Mouse (Mus musculus) urinary bladder, postnatal 14 days (tissue): Measurements from ENCODE around the gene Vash1.
A peak's percentile ranks its signal among the peaks of the same experiment; 100 is the strongest.

ENCODE experiments used
- DNase-seq: peaks from one replicate; pipeline ENCODE4 v3.0.0; 2021; ENCODE audit warnings: low spot score

Gene Vash1

DNA sequence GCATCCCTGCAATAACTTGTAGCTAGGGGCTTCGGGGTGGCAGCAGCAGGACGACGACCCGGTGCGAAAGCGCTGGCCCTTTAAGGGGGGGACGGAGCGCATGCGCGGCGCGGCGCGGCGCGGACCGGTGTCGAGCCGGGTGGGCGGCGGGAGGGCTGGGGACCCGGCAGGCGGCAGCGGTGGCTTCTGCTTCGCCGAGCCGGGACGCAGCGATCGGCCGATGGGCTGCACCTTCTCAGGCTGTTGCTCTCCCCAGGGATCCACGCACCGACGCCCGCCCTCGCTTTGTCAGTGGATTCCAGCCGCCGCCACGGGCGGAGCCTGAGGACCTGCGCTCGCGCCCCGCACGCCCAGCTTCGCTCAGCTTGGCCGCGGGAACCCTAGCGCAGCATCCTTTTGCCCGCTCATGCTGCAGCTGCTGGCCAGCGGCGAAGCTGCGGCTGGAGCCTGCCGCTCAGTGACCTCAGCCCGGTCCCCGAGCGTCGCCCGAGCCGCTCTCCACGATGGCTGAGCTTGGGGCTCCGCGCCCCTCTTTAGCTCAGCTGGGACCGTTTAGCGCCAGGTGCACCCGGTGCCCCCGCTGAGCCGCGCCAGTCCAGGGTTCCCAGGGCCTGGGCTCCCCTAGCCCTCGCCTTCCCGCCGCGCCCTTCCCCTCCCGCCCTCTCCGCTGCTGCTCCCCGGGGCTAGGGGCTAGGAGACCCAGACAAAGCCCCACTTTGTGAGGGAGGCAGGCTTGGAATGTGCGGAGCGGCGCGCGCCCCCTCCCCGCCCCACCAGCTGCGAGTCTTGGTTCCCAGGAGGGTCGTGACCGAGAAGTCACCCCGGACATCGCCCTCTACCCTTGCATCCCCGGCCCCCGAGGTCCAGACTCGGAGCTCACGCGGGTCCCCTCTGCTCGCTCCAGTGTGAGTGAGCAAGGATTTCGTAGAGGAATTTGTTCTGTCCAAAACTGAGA is at the start of gene Vash1:
Gene Vash1 (plus strand): TSS at position 110 of the 955 bp plus-strand sequence.
- peak; percentile 50 for DNase-seq

DNA sequence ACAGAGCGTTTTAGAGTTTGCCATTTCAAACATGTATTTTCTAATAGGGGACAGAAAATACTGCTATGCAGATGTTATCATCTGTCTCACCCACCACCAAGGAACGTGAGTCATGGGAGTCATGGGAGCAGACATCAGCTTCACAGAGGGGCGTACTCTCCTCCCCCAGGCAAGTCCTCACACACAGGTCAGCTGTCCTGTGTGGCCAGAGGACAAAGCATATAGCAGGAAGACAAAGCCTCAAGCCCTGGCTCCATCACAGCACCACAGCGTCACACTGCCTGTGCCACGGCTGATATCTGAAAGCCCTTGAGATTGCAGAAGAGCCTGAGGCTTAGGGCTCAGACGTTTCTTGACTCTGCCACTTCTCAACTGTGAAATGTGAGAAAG is 49.7 kb upstream of the Vash1 start:
- DNase-seq = no peak

DNA sequence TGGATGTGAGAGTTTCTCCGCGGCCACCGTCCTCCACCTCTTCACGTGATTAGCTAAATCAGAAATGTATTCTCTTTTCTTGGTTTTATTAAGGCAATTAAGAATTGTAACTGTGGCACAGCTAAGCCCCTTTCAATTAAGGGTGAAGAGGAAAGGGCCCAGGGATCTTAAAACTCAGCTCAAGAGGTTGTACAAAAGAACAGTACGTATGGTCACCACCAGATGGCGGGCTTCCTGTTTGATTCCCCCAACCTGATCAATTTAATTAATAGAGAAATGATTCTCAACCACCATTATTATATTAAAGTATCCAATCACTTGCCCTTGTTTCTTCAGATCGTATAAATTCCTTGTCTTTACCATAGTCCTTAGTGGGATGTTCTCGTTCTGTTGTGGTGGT is 36.7 kb upstream of the Vash1 start:
- no peak for DNase-seq

DNA sequence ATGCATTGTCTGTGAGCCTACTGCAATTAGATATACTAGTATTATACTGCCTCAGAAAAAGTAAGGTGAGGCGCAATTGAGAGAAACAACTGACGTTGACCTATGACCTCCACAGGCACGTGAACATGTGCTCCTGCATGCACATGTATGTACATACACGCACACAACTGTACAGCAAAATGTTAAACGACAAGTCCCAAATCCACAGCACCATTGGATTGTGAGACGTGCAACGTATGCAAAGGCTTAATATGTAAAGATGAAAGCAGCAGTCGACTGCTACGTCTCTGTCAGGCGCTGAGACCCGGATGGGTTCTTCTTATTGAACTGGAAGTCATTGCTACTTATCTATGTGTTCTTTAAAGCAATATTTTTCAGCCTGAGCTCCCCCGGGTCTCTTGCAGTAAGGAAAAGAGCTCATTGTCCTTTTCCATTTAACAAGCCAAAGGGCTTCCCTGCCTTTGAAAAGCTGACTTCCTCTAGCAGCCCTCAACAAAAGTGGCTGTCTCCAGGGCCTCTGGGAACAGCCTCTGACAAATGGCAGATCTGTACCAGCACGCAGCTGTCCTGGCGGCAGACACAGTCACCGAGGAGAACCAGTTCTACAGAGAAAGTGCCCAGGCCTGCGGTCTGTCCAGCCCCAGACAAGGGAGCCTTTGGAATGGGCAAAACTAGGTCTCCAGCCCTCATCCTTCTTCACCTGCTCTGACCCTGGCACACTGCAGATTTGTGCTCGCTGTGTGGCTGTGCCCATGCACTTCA is 33.8 kb upstream of the Vash1 start:
- DNase-seq = no peak

DNA sequence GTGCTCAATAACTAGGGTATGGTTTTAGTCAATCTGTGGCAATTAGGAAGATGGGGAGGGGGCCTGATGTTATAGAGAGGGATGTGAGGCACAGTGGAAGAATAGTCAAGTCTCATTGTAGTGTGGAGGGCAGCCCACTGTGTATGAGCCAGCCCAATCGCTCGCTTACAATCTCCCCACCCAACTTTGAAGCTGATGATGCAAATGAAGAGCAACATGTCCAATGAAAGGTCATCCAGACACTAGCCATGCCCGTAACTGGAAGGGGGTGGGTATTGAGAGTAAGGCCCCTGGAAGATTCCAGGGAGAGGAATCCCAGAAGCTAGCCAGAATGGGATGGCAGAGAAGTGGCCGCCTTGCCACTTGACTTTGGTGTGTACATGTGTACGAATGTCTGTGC is 33.0 kb upstream of the Vash1 start:
- no peak for DNase-seq

DNA sequence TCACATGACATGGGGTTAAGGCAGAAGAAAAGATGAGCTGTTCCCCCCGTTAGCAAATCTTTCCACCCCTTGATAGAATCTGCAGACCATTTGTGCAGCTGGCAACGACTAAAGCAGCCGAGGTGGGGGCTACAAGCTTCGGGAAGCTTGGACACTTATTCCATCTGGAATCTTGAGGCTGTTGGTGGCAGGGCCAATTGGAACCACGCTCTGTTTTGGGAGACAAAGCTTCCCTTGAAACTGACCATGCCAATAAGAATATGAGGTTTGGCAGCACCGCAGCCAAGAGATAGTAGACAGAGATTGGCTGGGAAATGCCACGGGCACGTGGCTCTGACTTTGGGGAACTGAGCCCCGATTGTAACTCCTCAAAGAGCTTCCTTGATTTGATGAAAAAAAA is 31.7 kb upstream of the Vash1 start:
- DNase-seq = no peak

DNA sequence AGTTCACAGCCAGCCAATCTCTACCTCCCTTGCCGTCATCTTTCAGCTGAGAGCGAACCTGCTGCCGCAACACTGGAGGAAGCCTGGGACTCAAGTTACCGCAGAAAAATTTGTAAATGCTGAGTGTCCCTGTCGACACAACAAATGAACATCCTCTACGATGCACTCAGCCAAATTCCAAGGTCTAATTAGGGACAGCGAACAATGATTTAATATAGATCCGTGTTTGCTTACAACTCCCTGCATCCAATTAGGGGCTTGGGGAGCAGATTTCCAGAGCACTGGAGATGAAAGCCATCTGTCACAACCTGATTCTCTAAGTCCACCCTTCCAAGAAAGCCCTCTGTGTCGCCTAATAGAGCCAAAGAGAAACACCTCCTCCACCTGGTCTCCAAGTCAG is 31.2 kb upstream of the Vash1 start:
- no peak for DNase-seq

DNA sequence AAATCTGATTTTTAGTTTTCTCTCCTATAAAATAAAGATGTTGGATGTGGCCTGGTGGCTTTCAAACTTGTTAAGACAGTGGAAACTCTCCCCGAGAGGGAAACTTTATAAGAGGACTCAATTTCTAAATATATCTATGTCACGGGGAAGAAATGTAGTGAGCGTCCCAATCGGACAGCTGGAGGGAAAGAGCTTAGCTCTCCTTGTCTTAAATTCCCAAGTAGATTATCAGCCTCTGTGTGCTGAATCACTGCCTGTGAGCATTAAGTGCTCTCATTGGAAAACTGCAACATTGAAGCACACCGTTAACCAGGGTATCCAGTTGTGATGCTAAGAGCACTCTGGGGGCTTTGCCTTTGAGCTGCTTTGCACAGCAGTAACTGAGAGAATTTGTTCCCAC is 30.8 kb upstream of the Vash1 start:
- no peak for DNase-seq

DNA sequence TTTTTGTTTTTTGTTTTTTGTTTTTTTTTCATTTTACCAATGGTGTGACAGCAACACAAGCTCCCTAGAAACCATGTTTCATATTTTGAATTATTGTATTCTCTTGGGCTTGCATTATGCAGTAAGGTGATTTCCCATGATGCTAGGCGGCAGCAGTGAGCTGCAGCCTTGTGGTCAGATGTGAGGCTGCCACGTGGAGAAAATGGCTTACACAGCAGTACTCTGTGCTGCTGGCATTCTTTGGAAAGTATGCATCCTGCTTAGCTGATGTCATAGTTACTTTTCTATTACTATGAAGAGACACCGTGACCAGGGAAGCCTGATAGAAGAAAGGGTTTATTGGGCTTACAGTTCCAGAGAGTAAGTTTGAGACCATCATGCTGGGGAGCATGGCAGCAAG is 30.0 kb upstream of the Vash1 start:
- DNase-seq = no peak

DNA sequence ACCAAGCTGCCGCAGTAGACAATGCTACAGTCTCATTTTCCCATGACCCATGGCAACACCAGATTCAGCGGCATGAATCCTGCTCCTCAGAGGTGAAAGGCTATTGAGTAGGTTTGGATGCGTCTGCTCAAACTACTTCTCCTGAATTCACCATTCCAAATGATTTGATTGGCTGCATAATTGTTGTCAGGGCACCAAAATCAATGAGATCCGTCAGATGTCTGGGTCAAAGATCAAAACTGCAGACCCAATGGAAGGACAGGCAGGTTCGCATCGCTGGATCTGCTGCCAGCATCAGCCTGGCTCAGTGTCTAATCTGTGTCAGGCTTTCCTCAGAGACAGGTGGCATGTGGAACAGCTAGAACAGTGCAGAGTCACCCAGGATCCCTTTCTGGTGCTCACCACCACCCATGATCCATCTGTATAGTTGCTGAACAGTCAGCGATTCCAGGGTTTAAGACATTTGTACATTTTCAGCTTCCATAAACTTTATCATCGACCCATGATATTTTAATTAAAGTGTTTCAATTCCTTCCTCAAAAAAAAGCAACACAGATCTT is 27.1 kb upstream of the Vash1 start:
- DNase-seq = no peak

DNA sequence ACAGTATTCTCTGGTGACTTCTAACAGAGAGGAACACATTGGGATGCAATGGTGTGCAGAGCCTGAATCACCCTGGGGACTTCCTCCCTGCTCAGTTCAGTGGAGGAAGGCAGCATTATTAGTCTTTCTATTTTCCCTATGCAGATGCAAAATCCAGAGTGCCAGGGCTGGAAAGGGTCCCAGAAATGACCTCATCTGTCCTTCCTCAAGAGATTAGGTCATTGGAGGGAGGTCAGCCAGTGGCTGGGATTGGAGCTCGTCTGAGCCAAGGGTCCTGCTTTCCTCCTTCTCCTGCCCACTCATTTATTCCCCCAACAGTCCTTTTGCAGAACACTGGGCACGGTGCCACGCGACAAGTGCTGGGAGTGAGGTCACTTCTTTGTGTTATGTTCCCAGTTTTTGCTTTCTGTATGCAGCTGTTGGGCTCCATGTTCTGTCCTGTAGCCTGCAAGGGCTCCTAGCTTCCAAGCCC is 25.9 kb upstream of the Vash1 start:
- peak; percentile 63 for DNase-seq

DNA sequence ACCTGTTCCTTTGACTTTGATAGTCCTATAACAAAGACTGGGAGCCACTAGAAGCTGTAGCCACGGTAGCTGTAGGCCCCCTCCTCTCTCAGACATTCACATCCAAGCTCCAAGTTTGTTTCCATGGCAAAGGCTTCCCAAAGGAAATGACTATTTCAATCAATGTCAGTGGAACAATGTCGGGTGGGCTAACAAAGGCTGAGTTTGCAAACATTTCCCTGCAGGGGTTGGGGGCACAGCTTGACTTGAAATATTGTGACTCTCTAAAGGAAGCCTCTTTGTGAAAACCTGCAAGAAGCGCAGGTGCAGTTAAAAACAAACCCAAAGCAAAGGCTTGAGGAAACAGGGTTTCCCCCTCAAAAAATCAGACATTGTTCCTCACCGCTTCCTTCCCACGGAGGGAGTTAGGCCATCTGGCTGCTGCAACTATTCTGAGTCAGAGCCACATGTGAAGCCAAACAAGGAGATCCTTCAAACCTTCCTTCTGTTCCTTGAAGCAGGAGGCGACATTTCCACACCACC is 19.0 kb upstream of the Vash1 start:
- DNase-seq = no peak

DNA sequence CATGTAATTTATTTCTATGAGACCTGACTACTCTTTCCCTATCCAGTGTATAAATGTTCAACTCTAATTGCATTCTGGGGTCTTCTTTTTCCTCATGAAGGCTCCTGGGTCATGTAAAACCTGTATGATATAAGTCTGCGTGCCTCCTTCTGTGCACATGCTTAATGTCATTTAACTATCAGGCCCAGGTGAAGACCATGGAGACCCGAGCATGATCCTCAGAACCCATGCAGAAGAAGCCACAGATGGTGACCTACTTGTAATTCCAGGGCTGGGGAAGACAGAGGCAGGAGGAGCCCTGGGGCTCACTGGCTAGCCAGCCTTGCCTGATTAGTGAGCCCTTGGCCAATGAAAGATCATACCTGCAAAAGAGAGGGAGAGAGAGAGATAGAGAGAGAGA is 18.0 kb upstream of the Vash1 start:
- no peak for DNase-seq

DNA sequence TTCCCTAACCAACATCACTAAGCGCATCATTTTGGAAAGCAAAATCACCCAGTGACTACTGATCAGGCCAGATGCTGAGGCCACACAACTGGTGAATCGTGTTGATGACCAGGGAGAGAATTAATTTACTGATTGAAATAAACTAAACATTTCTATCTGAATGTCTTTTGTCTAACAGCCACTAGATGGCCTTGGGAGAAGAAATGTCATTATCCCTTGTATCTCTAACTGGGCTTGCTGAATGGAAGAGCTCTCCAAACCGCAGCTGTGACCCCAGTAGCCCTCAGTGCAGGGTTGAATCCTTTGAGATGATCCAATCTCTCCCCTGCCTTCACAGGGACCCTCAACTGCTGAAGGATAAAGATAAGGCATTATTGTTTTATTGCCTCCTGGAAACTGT is 12.8 kb upstream of the Vash1 start:
- DNase-seq = no peak

DNA sequence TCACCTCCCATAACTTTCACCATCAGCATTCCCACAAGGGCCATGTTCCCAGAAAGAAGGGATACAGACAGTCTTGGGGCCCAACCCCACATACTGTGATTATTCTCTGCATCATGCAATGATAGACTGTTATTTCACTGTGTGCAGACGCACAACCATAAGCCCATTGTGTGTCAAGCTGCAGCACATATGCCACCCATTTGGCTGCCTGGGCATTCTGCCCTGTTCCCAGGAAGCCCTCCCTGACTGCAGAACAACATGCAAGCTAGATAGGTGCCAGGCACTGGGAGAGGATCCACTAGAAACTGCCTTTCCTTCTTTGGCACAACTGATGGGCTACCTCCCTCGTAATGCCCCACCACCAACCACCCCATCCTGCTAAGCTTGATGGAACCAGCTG is 10.1 kb upstream of the Vash1 start:
- DNase-seq = no peak

DNA sequence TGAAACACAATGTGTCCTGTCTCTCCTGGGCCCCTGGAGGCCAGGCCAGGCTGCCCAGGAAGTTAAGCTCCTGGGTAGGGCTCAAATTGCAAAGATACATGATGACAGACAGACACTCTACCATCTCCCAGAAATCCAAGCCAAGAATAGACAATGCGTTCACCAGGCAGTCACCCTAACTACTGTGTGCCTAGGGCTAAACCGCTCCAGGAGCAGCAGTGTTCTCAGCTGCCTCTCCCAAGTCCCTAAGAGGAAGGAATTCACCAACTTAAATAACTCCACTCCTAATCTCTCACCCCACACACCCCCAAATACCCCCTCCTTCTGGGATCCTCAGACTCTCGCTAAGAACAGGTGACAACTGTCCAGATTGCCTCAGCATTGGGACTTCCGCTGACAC is 6.4 kb upstream of the Vash1 start:
- no peak for DNase-seq

DNA sequence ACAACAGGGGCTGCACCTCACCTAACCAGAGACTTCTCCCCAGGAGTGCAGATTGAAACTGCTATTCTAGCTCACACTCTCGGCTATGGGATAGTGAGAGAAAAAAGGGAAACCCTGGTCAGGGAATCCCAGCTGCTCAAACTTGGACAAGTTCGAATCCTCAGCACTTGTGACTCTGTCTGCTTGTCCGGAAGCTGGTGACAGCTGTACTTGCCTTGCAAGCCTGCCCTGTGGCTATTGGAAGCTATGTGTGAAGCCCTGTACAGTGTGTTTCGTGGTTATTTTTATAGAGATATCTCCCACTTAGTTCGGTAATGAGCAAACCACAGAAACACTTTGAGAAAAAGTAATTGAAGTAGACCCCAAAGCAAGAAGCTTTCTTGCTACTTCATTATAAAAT is 6.0 kb upstream of the Vash1 start:
- no peak for DNase-seq

DNA sequence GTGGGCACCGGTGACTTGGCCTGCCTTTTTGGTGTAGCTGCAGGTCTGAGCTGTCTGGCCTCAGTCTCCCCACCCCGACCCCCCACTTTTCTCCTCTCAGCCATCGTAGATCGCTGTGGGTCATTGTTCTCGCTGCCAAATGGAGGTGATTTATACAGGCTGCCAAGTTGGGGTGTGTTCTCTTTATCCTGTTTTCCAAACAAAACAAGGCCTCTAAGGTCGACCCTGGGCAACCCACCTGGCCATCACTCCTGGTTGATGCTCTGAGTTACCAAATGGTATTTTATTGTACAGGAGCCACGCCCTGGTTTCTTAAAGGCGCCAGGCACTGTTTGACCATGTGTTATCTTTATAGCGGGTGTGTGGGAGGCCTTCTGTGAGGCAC is 1.0 kb downstream of the Vash1 start:
- DNase-seq = no peak

DNA sequence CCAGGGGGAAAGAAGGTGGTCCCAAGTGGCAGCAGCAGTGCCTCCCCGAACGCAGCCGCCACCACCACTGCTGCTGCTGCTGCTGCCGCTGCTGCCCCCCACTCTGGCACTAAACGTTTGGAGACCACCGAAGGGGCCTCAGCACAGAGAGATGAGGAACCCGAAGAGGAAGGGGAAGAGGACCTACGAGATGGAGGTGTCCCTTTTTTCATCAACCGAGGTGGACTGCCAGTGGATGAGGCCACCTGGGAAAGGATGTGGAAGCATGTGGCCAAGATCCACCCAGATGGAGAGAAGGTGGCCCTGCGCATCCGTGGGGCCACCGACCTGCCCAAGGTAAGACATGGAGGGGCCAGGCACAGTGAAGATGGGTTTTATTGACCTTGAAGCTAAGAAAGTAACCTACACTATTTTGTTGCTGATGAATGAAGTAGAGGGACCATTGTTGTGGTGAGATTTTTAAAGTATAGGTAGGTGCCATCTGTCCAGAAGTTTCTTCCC is 1.5 kb downstream of the Vash1 start:
- no peak for DNase-seq

DNA sequence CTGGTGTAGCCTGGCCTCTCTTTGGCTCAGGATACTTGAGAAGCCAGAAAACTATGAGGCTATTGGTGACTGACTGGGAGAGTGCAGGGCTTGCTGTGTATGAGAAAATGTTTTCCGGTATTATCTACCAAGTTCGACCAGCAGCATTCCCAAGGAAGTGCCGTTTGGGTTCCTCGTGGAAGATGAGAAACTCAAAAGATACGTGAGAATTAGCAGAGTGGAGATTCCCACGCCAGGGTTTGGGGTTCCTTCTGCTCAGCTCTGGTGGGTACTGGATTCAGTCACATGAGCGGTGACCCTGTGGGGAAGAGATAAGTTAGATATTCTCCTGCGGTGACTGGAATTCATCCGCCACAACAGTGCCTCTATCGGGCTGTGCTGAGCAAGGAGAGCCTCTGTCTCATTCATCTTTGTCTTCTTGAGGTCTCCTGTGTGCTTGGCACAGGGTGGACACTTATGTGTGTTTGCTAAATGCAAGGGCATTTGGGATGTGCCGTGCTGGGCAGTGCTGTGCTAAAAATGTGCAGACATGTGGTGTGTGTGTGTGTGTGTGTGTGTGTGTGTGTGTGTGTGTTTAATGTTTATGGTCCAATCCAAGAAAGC is 2.2 kb downstream of the Vash1 start:
- DNase-seq = no peak

DNA sequence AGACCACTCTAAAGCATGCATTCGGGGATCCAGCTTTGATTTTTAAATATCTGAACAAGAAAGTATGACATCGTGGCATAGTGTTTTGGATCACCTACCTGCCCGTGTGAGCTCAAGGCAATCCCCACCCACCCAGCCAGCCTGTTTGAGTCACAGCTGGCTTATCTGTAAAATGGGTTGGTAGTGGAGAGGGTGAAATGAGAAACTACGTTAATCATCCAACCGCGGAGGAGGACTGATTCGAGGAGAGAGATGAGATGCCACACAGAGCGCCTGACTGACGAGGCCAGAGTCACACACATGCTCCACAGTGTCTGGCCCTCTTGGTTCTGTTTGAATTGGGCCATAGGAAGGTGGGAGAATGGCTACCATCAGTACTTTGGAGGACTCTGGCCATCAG is 3.1 kb downstream of the Vash1 start:
- DNase-seq = no peak

DNA sequence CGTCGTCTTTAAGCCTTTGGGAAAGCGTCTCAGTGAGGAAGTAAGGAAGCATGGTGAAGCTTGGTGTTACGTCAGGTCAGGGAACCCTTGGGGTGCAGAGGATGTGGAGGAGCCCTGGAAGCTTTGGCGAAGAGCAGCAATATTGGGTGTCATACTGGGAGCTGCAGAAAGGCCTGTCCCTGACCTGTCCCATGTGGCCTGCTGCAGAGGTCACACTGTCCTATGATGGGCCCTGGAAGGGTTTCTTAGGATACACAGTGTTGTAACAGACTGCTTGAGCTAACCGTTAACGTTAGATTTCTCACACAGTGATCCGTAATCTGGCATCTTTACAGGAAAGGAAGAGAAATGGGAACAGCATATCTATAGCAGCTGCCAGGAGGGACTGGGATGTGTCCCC is 3.7 kb downstream of the Vash1 start:
- no peak for DNase-seq
